Mouse (Mus musculus): ENCODE results near the gene Olfr447.

Olfr447 gene

GRCm38 (mm10) chr6:42908578-42908977 is at the start of gene Olfr447:
Gene Olfr447 (plus strand): TSS chr6:42908878.
- in situ Hi-C loops (cut with MboI, MseI), result no loop called here

DNA sequence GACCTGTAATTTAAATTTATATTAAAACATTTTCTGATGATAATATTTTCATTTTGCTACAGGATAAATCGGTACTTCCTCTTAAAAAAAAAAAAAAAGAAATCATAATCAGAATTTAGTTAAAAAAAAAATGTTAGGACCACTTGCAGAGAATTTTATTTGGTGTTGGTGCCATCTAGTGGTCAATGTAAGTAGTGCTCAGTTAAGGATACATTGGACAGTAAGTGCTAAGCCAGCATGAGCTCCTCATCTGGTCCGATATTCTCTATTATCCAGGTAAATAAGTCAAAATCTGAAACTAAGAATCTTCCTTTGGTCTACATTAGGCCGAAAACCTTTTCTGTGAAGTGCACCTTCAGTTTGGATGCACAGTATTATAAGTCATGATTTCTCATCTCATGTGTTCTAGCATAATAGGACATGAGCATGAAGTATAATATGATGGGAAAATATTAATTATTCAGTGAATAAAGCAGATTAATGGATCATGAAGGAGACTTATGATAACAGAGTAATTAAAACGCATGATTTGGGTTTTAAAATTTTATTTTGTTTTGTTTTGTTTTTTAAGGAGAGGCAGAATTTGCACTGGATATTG is 48.4 kb upstream of the Olfr447 start:
- in situ Hi-C loops (cut with MboI, MseI), result no loop called here

- in situ Hi-C loops (cut with MboI, MseI), result no loop called here
These were observed 39.0 kb upstream of the Olfr447 start for GRCm38 (mm10) chr6:42869695-42870094.

DNA sequence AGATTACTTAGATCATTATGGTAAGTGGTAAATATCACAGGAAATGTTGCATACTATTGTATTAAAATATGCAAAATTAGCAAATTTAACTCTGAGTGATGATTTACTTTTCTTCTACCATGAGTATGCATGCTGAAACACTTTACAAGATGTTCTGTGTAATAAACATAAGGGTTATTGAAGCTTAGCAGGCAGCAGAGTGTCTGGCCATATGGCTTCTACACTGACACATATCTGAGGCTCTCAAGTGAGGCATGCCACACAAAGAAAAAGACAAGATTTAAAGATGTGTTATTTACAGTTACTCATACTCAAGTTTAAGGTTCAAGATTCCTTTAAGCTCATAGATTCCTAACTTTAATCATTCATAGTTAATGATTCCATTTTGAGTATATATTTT is 32.4 kb upstream of the Olfr447 start:
- in situ Hi-C loops (cut with MboI, MseI), result no loop called here

- in situ Hi-C loops (cut with MboI, MseI), result no loop called here
These were observed 18.5 kb upstream of the Olfr447 start, which contains the start of gene Olfr448 for GRCm38 (mm10) chr6:42890141-42890540. Gene Olfr448 (plus strand): TSS chr6:42890441.

- in situ Hi-C loops (cut with MboI, MseI), result no loop called here
These were observed 8.3 kb upstream of the Olfr447 start for GRCm38 (mm10) chr6:42900345-42900744.

GRCm38 (mm10) chr6:42921077-42921476 is 12.4 kb downstream of the Olfr447 start, which contains the start of gene Olfr446:
Gene Olfr446 (plus strand): TSS chr6:42921377.
- in situ Hi-C loops (cut with MboI, MseI), result no loop called here

- in situ Hi-C loops (cut with MboI, MseI), result no loop called here
These were observed 40.1 kb downstream of the Olfr447 start, which contains the start of gene Olfr444 for GRCm38 (mm10) chr6:42948767-42949166. Gene Olfr444 (plus strand): TSS chr6:42949067.

Data from T-helper 2 cell (primary cell).